Mouse (Mus musculus): Measurements from ENCODE around the gene Cuedc1.

GRCm38 (mm10) chr11:88123021-88123420 lies 25.2 kb downstream of the Cuedc1 start:
- TF ChIP-seq TBP (IDR thresholded peaks at IDR 0.05; ENCODE audit: low read depth, low read length) (no peak), POLR2AphosphoS5 (IDR thresholded peaks at IDR 0.05; ENCODE audit: borderline replicate concordance, low read depth, low read length) (no peak), ZC3H11A (IDR thresholded peaks at IDR 0.05; ENCODE audit: low read depth, low read length) (no peak), KAT2A (conservative IDR thresholded peaks at IDR 0.05; ENCODE audit: low read depth, low read length) (no peak), E2F4 (IDR thresholded peaks at IDR 0.05; ENCODE audit: borderline replicate concordance, low read depth, low read length) (no peak), GABPA (IDR thresholded peaks at IDR 0.05; ENCODE audit: low read depth, low read length) (no peak), UBTF (IDR thresholded peaks at IDR 0.05; ENCODE audit: borderline replicate concordance, insufficient read depth, low read depth, low read length) (no peak)

Measured in MEL (cell line).